In the genomic region with DNA sequence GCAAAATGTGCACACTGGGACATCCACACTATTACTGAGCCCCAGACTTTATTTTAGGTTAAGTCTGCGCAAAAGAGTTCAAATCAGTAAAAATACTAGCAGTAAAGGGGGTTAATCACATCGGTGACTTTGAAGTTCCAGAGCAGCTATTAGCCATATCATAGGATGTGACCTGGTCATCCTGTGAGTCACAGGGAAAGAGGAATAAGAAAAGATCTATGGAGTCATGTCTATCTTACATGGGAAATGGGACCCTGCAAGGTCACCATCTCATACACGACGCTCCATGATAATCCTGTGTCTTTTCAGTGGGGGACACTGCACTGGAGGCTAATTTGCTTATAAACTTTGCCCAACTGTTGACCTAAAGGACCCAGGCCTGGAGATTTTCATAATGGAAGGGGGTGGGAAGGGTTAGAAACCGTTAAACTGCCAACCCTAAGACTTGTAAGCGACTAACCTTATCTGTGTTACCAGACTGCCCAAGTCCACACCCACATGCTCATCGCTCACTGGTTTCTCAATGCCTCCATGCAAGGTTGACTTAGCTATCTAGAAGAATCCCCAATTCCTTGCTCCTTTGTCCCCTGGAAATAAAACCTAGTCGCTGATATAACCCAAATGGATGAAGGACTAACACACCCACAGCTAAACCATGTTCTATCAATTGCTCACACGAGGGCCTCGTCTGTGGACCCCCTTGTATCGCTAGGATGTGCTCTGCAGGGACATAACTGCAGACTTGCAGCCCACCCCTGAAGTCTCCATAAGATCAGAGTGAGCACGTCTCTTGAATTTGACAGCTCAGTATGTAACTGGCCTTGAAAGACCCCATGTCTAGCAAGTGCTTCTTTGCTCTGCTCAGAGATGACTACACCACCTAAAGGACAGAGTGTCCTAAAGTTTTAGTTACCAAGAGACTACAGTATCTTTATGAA, we compare ENCODE assay signal across 14 mouse cellular contexts. TPM values are rescaled to one million over a fixed set of nuclear protein-coding genes. Genes with fewer than 3 reads are reported as not detected.
DNase-seq lines count a peak whose midpoint lies in the region; ATAC-seq and TF ChIP-seq lines count a peak whose summit lies in the region.
"Had no signal": no experiment of that assay in that cellular context is flagged by ENCODE, and none has a peak within 500 bp of the region (broad histone marks: within the 10 kb centered on the region; RNA-seq: fewer than 3 reads in every experiment).

No protein-coding gene starts in this region.

- WGBS in intestine, embryonic 15.5 days, result 78% methylated on average over 12 of the region's 12 CpGs

- ATAC-seq in intestine, embryonic 15.5 days, result peak; percentile 64; the same call in 1 of the 2 replicates
- peak; percentile 84 for ATAC-seq in megakaryocyte progenitor cell, adult 5-6 weeks (replicated peaks; ENCODE audit: poor library complexity)

- H3K4me1 ChIP-seq in MEL (ENCODE audit: control insufficient read depth in 1 of 2, insufficient read depth in 2 of 2, low read length in 2 of 2), result peaks cover 47 to 48% of the 10 kb centered on the region in 2 experiments
- H3K4me1 ChIP-seq in intestine, embryonic 15.5 days (replicated peaks), result no peaks in the 10 kb centered on the region

- intact Hi-C loops in gastrocnemius, adult 2 months (cut with DNase I), result no loop called here

- H3K4me2 ChIP-seq in intestine, embryonic 15.5 days (replicated peaks), result no peak overlapping the region

- H3K79me2 ChIP-seq in MEL (ENCODE audit: control insufficient read depth, insufficient read depth, low read length, poor library complexity), result peaks cover 38% of the 10 kb centered on the region

- peaks cover 4 to 62% of the 10 kb centered on the region in 2 experiments; a peak in 3 of 4 replicates for H3K36me3 ChIP-seq in MEL (ENCODE audit: control insufficient read depth in 1 of 2, insufficient read depth in 2 of 2, low read length in 2 of 2)
- peaks cover 2% of the 10 kb centered on the region; the same call in 1 of the 2 replicates for H3K36me3 ChIP-seq in intestine, embryonic 15.5 days

- H3K9ac ChIP-seq in MEL (ENCODE audit: control insufficient read depth, low read depth, low read length, poor library complexity, severe bottlenecking), result peak overlapping the region; percentile 64
- H3K9ac ChIP-seq in intestine, embryonic 15.5 days, result no peak overlapping the region

- DNase-seq in gastrocnemius, adult 2 months, result no peak
- DNase-seq in gastrocnemius, adult 8-10 months (ENCODE audit: low spot score in 2 of 2), result no peak
- DNase-seq in MEL (ENCODE audit: low read depth, low spot score), result peak; percentile 92
- DNase-seq in cerebellum, postnatal 4 days (ENCODE audit: low spot score in 2 of 2), result no peak
- no peak for DNase-seq in frontal cortex, adult 2 months (ENCODE audit: extremely low spot score in 1 of 2, low spot score in 1 of 2)
- no peak for DNase-seq in right cerebral cortex, postnatal 25 days
- DNase-seq: adrenal gland, postnatal 14 days; cerebellum, adult 18-20 months; right cerebral cortex, adult 18-20 months had no signal

- TF ChIP-seq EP300 in MEL (IDR thresholded peaks at IDR 0.05; ENCODE audit: low read depth in 1 of 2, low read length in 2 of 2), result peak; percentile 98 to 100

- H3K4me3 ChIP-seq in gastrocnemius, adult 2 months, result no peak overlapping the region
- H3K4me3 ChIP-seq in MEL (ENCODE audit: control insufficient read depth in 1 of 2, insufficient read depth in 1 of 2, low read depth in 2 of 2, low read length in 2 of 2), result no peak overlapping the region; a peak in 1 of 4 replicates
- H3K4me3 ChIP-seq in intestine, embryonic 15.5 days (replicated peaks), result no peak overlapping the region
- H3K4me3 ChIP-seq: forebrain, embryonic 10.5 days; left cerebral cortex, adult 2 months; megakaryocyte, embryonic 14.5 days had no signal

- peak in 1 of 2 experiments; percentile 61; a peak in 2 of 4 replicates for TF ChIP-seq POLR2A in MEL (IDR thresholded peaks at IDR 0.05; ENCODE audit: control insufficient read depth in 1 of 2, insufficient read depth in 1 of 2, low read depth in 1 of 2, low read length in 2 of 2, poor library complexity in 1 of 2)

- no peaks in the 10 kb centered on the region for H3K9me3 ChIP-seq in MEL (replicated peaks; ENCODE audit: insufficient read depth, low read length)
- no peaks in the 10 kb centered on the region for H3K9me3 ChIP-seq in intestine, embryonic 15.5 days
- H3K9me3 ChIP-seq: forebrain, embryonic 10.5 days; megakaryocyte, embryonic 14.5 days had no signal

- TF ChIP-seq CTCF in gastrocnemius, adult 2 months (IDR thresholded peaks at IDR 0.05), result no peak
- TF ChIP-seq CTCF in MEL (IDR thresholded peaks at IDR 0.05 in 2 of 3, conservative IDR thresholded peaks at IDR 0.05 in 1 of 3; ENCODE audit: control insufficient read depth in 1 of 3, insufficient read depth in 1 of 3, low read depth in 2 of 3, low read length in 3 of 3, poor library complexity in 1 of 3, severe bottlenecking in 1 of 3), result no peak

- H3K27ac ChIP-seq in gastrocnemius, adult 2 months, result peak overlapping the region; percentile 49; the same call in 1 of the 2 replicates
- H3K27ac ChIP-seq in MEL (ENCODE audit: control insufficient read depth, low read depth, low read length), result peak overlapping the region; percentile 99
- H3K27ac ChIP-seq in intestine, embryonic 15.5 days, result no peak overlapping the region
- H3K27ac ChIP-seq: forebrain, embryonic 10.5 days; left cerebral cortex, adult 2 months had no signal

- no peak for TF ChIP-seq RAD21 in MEL (IDR thresholded peaks at IDR 0.05; ENCODE audit: low read depth, low read length)

- no peaks in the 10 kb centered on the region for H3K27me3 ChIP-seq in MEL (ENCODE audit: control insufficient read depth in 1 of 2, insufficient read depth in 2 of 2, low read length in 2 of 2)
- no peaks in the 10 kb centered on the region for H3K27me3 ChIP-seq in intestine, embryonic 15.5 days (replicated peaks)
- H3K27me3 ChIP-seq: megakaryocyte, embryonic 14.5 days had no signal

TF ChIP-seq in MEL, 35 proteins besides CTCF, POLR2A, EP300 and RAD21 (continues in another document):
- TF ChIP-seq ZMIZ1 (IDR thresholded peaks at IDR 0.05; ENCODE audit: low read depth, low read length) (no peak; the same call in 1 of the 2 replicates), KAT2A (conservative IDR thresholded peaks at IDR 0.05; ENCODE audit: low read depth, low read length) (no peak), ZKSCAN1 (IDR thresholded peaks at IDR 0.05; ENCODE audit: low read depth, low read length) (no peak), HCFC1 (IDR thresholded peaks at IDR 0.05; ENCODE audit: low read depth, low read length) (0 out of 2 replicates have a peak, but pooled peaks have one; percentile 18), E2F4 (IDR thresholded peaks at IDR 0.05; ENCODE audit: borderline replicate concordance, low read depth, low read length) (peak; percentile 49; the same call in 1 of the 2 replicates), TBP (IDR thresholded peaks at IDR 0.05; ENCODE audit: low read depth, low read length) (peak; percentile 68; the same call in 1 of the 2 replicates), GATA1 (IDR thresholded peaks at IDR 0.05; ENCODE audit: low read depth, low read length) (peak; percentile 93), TCF12 (IDR thresholded peaks at IDR 0.05; ENCODE audit: low read depth, low read length) (peak; percentile 97), NELFE (IDR thresholded peaks at IDR 0.05; ENCODE audit: low read depth, low read length) (peak; percentile 63), CHD1 (IDR thresholded peaks at IDR 0.05; ENCODE audit: low read depth, low read length) (0 out of 2 replicates have a peak, but pooled peaks have one; percentile 56), CHD2 (IDR thresholded peaks at IDR 0.05; ENCODE audit: low read length) (peak; percentile 68), JUND (IDR thresholded peaks at IDR 0.05; ENCODE audit: low read depth, low read length) (peak; percentile 88), GABPA (IDR thresholded peaks at IDR 0.05; ENCODE audit: low read depth, low read length) (no peak), MYC (IDR thresholded peaks at IDR 0.05; ENCODE audit: low read depth, low read length) (peak; percentile 92), MEF2A (IDR thresholded peaks at IDR 0.05; ENCODE audit: extremely low read depth, insufficient replicate concordance, low read depth, low read length, poor library complexity, severe bottlenecking) (peak; percentile 50; the same call in 1 of the 2 replicates), TAL1 (IDR thresholded peaks at IDR 0.05; ENCODE audit: low read length) (peak; percentile 94), BHLHE40 (IDR thresholded peaks at IDR 0.05; ENCODE audit: borderline replicate concordance, low read depth, low read length) (no peak), UBTF (IDR thresholded peaks at IDR 0.05; ENCODE audit: borderline replicate concordance, insufficient read depth, low read depth, low read length) (no peak), MXI1 (IDR thresholded peaks at IDR 0.05; ENCODE audit: low read depth, low read length) (peak; percentile 37), USF1 (IDR thresholded peaks at IDR 0.05; ENCODE audit: low read depth, low read length) (0 out of 2 replicates have a peak, but pooled peaks have one; percentile 10), MAFK (IDR thresholded peaks at IDR 0.05; ENCODE audit: borderline replicate concordance, low read depth, low read length) (no peak), POLR2AphosphoS2 (IDR thresholded peaks at IDR 0.05; ENCODE audit: low read length) (0 out of 2 replicates have a peak, but pooled peaks have one; percentile 34), ZNF384 (IDR thresholded peaks at IDR 0.05; ENCODE audit: low read depth, low read length) (no peak), MYB (IDR thresholded peaks at IDR 0.05; ENCODE audit: low read depth, low read length) (peak; percentile 100), NRF1 (IDR thresholded peaks at IDR 0.05; ENCODE audit: insufficient read depth, low read depth, low read length, poor library complexity, severe bottlenecking) (peak; percentile 31; the same call in 1 of the 2 replicates), MAZ (IDR thresholded peaks at IDR 0.05; ENCODE audit: low read depth, low read length) (peak; percentile 74), ZC3H11A (IDR thresholded peaks at IDR 0.05; ENCODE audit: low read depth, low read length) (no peak), RCOR1 (IDR thresholded peaks at IDR 0.05; ENCODE audit: low read depth, low read length) (peak; percentile 73)

RNA-seq across cellular contexts. Expression of a gene that starts 59.3 kb away (rescaled TPM):
- 10 to 100 TPM; 38.7 to 38.9 TPM for total RNA-seq in gastrocnemius, adult 2 months (2021)
- 10 to 100 TPM; 35.9 to 51.9 (median 37.8) TPM for total RNA-seq in gastrocnemius, adult 8-10 months (2022)
- 13.6 and 16.2 TPM in 2 replicates for total RNA-seq in MEL (2012; rRNA removed)
- polyA plus RNA-seq in MEL (2012; ENCODE audit: insufficient read depth in 1 of 2, insufficient read length in 2 of 2, low read depth in 1 of 2, low replicate concordance in 2 of 2, missing spikeins in 1 of 2), result 10 to 100 TPM; 21.1 to 42.6 TPM
- polyA plus RNA-seq in intestine, embryonic 15.5 days (2015; fragmentation: Nextera tagmentation; extraction: Ambion mirVana), result 34.5 and 36.6 TPM in 2 replicates
- 18.5 and 24.2 TPM in 2 replicates for total RNA-seq in megakaryocyte progenitor cell, adult 5-6 weeks (2015)
- total RNA-seq in megakaryocyte progenitor cell, adult 5-6 weeks (2017), result 11.0 and 14.3 TPM in 2 replicates
- 8.1 and 10.1 TPM in 2 replicates for polyA plus RNA-seq in frontal cortex, adult 2 months (2012; rRNA removed)
